Mouse (Mus musculus) liver, embryonic 12.5 days (tissue): ENCODE data around the gene Mid1. TPM values are rescaled to one million over a fixed set of nuclear protein-coding genes. Genes with fewer than 3 reads are reported as not detected.
"Not testable (repeated sequence)": the region's sequence is repeated elsewhere in the genome, so short reads cannot be mapped to it uniquely, and the experiment has no call there.

Experiments used
- ATAC-seq: fragments of 200-750 bp; cut with Nextera tagmentation; 2 replicates; pipeline ENCODE4 v1.8.0; 2017; ENCODE audit warnings: moderate number of reproducible peaks, mild to moderate bottlenecking, moderate library complexity
- H3K27ac ChIP-seq: fragments of 300-500 bp; sonication (generic); 2 replicates; pipeline ENCODE4 v1.5.1; 2016; ENCODE audit warnings: mild to moderate bottlenecking
- H3K27me3 ChIP-seq: fragments of 300-500 bp; sonication (generic); replicated peaks from 2 replicates; pipeline ENCODE4 v1.6.1; 2016; ENCODE audit warnings: mild to moderate bottlenecking, moderate library complexity
- H3K36me3 ChIP-seq: fragments of 300-500 bp; sonication (generic); 2 replicates; pipeline ENCODE4 v1.6.1; 2016; ENCODE audit warnings: mild to moderate bottlenecking, moderate library complexity
- H3K4me1 ChIP-seq: fragments of 300-500 bp; sonication (generic); 2 replicates; pipeline ENCODE4 v1.6.1; 2016
- H3K4me2 ChIP-seq: fragments of 300-500 bp; sonication (generic); 2 replicates; pipeline ENCODE4 v1.6.1; 2016; ENCODE audit warnings: mild to moderate bottlenecking, moderate library complexity
- H3K4me3 ChIP-seq: fragments of 300-500 bp; sonication (generic); 2 replicates; pipeline ENCODE4 v1.5.1; 2016; ENCODE audit warnings: mild to moderate bottlenecking, moderate library complexity
- H3K9ac ChIP-seq: fragments of 300-500 bp; sonication (generic); 2 replicates; pipeline ENCODE4 v1.6.1; 2016; ENCODE audit warnings: mild to moderate bottlenecking, moderate library complexity
- H3K9me3 ChIP-seq: fragments of 300-500 bp; sonication (generic); replicated peaks from 2 replicates; pipeline ENCODE4 v1.6.1; 2016; ENCODE audit warnings: mild to moderate bottlenecking, moderate library complexity
- WGBS: fragments of 180-500 bp; shearing (Covaris S2); methylation state at CpG from one replicate; pipeline ENCODE4 v1.1.7; 2016; ENCODE audit not compliant: insufficient replicate concordance; 5-methylcytosine and 5-hydroxymethylcytosine counted together
- polyA plus RNA-seq: library from polyadenylated mRNA; unstranded; fragments of >200 nt; fragmentation: Nextera tagmentation; extraction: Ambion mirVana; gene quantifications from 2 replicates; pipeline ENCODE4 v1.2.1, GENCODE M21; 2016

Gene Mid1
- polyA plus RNA-seq, 1 experiment from 2014 or later, result 3.3 TPM

DNA sequence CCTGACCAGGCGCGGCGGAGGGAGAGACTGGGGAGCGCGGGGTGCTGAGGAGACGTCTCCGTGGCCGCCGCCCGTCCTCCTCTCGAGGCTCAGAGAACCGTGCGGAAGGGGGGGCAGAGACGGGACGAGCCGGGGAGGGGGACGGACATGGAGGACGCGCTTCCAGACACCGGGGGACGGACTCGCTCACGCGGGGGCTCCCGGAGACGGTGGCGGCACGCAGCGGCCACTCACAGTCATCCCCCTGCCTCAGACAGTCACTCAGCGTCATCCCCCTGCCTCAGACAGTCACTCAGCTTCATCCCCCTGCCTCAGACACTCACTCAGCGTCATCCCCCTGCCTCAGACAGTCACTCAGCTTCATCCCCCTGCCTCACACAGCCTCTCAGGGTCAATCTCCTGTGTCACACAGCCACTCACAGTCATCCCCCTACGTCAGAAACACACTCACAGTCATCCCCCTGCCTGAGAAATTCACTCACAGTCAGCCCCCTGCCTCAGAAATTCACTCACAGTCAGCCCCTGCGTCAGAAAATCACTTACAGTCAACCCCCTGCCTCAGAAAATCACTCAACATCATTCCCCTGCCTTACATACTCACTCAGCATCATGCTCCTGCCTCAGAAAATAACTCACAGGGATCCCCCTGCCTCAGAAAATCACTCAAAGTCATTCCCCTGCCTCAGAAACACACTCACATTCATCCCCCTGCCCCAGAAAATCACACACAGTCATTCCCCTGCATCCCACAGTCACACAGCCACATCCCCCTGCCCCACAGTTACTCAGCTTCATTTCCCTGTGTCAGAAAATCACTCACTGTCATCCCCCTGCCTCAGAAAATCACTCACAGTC, 309.2 kb downstream of the Mid1 start:
- H3K9ac ChIP-seq, H3K27ac ChIP-seq, H3K27me3 ChIP-seq, ATAC-seq, H3K4me2 ChIP-seq, H3K4me3 ChIP-seq, H3K4me1 ChIP-seq: not testable (repeated sequence)
- H3K9me3 ChIP-seq, result peaks cover 15% of the 10 kb centered on the region
- peaks cover 15% of the 10 kb centered on the region for H3K36me3 ChIP-seq
- whole genome bisulfite sequencing, result 32% methylated on average over 3 of the region's 33 CpGs

DNA sequence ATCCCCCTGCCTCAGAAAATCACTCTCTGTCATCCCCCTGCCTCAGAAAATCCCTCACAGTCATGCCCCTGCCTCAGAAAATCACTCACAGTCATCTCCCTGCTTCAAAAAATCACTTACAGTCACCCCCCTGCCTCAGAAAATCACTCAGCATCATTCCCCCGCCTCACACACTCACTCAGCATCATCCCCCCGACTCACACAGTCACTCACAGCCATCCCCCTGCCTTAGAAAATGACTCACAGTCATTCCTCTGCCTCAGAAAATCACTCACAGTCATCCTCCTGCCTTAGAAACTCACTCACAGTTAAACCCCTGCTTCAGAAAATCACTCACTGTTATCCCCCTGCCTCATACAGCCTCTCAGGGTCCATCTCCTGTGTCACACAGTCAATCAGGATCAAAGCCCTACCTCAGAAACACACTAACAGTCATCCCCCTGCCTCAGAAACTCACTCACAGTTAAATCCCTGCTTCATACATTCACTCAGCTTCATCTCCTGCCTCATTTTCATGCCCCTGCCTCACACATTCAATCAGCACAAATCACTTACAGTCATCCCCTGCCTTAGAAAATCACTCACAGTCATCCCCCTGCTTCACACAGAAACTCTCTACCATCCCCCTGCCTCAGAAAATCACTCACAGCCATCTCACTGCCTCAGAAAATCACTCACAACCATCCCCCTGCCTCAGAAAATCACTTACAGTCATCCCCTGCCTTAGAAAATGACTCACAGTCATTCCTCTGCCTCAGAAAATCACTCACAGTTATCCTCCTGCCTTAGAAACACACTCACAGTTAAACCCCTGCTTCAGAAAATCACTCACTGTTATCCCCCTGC, 310.1 kb downstream of the Mid1 start:
- not testable (repeated sequence) for ATAC-seq, H3K4me1 ChIP-seq, H3K9me3 ChIP-seq, H3K4me2 ChIP-seq, H3K36me3 ChIP-seq, H3K9ac ChIP-seq, H3K27me3 ChIP-seq, H3K27ac ChIP-seq, H3K4me3 ChIP-seq
- WGBS, result 13% methylated on average over 2 of the region's 2 CpGs

DNA sequence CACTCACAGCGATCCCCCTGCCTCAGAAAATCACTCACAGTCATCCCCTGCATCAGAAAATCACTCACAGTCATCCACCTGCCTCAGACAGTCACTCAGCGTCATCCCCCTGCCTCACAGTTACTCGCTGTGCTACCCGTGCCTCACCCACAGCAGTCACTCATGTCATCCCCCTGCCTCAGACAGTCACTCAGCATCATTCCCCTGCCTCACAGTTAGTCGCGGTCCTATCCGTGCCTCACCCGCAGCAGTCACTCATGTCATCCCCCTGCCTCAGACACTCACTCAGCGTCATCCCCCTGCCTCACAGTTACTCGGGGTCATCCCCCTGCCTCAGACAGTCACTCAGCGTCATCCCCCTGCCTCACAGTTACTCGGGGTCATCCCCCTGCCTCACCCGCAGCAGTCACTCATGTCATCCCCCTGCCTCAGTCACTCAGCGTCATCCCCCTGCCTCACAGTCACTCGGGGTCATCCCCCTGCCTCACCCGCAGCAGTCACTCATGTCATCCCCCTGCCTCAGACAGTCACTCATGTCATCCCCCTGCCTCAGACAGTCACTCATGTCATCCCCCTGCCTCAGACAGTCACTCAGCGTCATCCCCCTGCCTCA, 311.0 kb downstream of the Mid1 start:
- not testable (repeated sequence) for H3K36me3 ChIP-seq, H3K9me3 ChIP-seq, H3K9ac ChIP-seq, H3K27ac ChIP-seq, H3K4me3 ChIP-seq, H3K27me3 ChIP-seq, H3K4me2 ChIP-seq, H3K4me1 ChIP-seq, ATAC-seq
- WGBS, result no CpG with 5 or more reads among the region's 17 CpGs

DNA sequence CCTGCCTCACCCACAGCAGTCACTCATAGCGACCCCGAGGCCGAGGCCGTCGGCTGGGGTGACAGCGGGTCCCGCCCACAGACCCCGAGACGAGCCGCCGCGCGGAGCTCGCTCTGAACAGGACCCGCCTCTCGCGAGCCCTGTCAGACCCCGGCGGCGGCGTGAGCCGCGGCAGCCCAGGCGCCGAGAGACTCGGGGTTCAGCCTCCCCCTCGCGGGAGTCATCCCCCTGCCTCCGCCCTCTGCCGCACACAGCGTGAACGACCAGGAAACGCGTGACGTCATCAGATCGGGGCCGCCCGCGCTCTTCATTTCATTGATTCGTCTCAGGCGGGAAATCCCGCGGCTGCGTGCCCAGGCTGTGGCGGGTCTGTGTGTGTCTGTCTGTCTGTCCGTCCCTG, 311.9 kb downstream of the Mid1 start:
- H3K4me2 ChIP-seq, H3K9me3 ChIP-seq, ATAC-seq, H3K9ac ChIP-seq, H3K4me3 ChIP-seq, H3K36me3 ChIP-seq, H3K4me1 ChIP-seq, H3K27ac ChIP-seq, H3K27me3 ChIP-seq: not testable (repeated sequence)
- WGBS, result no CpG with 5 or more reads among the region's 46 CpGs

DNA sequence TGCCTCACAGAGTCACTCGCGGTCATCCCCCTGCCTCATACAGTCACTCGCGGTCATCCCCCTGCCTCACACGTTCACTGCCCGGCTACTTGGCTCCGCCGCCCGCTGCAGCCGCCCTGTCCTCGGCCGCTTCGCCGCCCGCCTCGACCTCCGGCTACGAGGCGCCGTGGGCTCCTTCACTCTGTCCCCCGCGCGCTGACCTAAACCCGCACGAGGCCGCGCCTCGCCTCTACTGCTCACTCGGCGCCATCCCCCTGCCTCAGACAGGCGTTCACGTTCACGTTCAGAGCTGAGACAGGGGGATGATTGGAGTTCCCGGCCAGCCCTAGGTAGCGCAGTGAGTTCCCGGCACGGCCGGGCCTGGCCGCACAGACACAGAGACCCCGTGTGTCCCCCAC, 312.5 kb downstream of the Mid1 start:
- not testable (repeated sequence) for H3K4me1 ChIP-seq, H3K36me3 ChIP-seq, H3K27me3 ChIP-seq, H3K9me3 ChIP-seq, H3K9ac ChIP-seq, H3K27ac ChIP-seq
- H3K4me3 ChIP-seq, result peak overlapping the region; percentile 31; the same call in 1 of the 2 replicates
- H3K4me2 ChIP-seq, result peak overlapping the region; percentile 67
- peak; percentile 5; the same call in 1 of the 2 replicates for ATAC-seq
- 17% methylated on average over 2 of the region's 40 CpGs for WGBS

DNA sequence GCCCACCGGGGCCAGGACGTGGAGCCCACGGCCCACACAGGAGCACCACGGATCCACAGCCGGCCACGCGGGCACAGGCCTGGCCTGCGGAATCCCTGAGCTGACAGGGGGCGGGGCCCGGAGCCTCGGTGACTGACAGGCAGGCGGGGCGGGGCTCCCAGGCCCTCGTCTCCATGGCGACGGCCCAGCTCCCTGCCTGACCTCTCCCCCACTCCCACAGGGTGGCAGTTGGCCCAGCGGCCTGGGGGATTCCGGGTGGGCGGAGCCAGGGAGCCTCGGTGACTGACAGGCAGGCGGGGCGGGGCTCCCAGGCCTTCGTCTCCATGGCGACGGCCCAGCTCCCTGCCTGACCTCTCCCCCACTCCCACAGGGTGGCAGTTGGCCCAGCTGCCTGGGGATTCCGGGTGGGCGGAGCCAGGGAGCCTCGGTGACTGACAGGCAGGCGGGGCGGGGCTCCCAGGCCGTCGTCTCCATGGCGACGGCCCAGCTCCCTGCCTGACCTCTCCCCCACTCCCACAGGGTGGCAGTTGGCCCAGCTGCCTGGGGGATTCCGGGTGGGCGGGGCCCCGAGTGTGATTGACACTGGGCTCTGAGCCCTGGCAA, 313.0 kb downstream of the Mid1 start:
- H3K36me3 ChIP-seq, H3K4me1 ChIP-seq, H3K9me3 ChIP-seq, H3K9ac ChIP-seq, H3K27me3 ChIP-seq, H3K27ac ChIP-seq: not testable (repeated sequence)
- WGBS, result 22% methylated on average over 7 of the region's 37 CpGs
- Histone ChIP-seq H3K4me3 (peak overlapping the region; percentile 31; the same call in 1 of the 2 replicates), H3K4me2 (peak overlapping the region; percentile 67)
- peak; percentile 89 for ATAC-seq

DNA sequence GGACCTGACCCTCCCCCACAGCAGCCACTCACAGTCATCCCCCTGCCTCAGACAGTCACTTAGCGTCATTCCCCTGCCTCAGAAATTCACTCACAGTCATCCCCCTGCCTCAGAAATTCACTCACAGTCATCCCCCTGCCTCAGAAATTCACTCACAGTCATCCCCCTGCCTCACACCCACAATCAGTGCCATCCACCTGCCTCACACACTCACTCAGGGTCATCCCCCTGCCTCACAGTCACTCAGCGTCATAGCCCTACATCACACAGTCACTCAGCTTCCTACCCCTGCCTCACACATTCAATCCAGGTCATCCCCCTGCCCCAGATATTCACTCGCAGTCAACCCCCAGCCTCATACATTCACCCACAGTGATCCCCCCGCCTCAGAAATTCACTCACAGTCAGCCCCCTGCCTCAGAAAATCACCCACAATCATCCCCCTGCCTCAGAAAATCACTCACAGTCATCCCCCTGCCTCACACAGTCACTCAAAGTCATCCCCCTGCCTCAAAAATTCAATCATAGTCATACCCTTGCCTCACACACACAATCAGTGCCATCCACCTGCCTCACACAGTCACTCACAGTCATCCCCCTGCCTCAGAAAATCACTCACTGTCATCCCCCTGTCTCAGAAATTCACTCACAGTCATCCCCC, 313.7 kb downstream of the Mid1 start:
- not testable (repeated sequence) for H3K9me3 ChIP-seq, H3K9ac ChIP-seq, H3K4me1 ChIP-seq, H3K36me3 ChIP-seq, ATAC-seq, H3K4me3 ChIP-seq, H3K27me3 ChIP-seq, H3K4me2 ChIP-seq, H3K27ac ChIP-seq
- 16% methylated on average over 2 of the region's 4 CpGs for WGBS

DNA sequence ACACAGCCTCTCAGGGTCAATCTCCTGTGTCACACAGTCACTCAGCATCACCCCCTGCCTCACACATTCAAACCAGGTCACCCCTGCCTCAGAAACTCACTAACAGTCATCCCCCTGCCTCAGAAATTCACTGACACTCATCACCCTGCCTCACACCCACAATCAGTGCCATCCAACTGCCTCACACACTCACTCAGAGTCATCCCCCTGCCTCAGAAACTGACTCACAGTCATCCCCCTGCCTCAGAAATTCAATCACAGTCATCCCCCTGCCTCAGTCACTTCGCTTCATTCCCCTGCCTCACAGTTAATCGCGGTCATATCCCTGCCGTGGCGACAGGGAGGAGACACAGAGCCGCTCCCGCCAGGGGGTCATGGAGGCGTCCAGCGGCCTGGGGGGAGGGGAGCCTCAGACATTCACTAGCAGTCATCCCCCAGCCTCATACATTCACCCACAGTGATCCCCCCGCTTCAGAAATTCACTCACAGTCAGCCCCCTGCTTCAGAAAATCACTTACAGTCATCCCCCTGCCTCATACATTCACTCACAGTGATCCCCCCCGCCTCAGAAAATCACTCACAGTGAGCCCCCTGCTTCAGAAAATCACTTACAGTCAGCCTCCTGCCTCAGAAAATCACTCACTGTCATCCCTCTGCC, 314.4 kb downstream of the Mid1 start:
- not testable (repeated sequence) for H3K36me3 ChIP-seq, H3K9me3 ChIP-seq, H3K27me3 ChIP-seq, H3K27ac ChIP-seq, H3K9ac ChIP-seq, H3K4me2 ChIP-seq, H3K4me3 ChIP-seq, H3K4me1 ChIP-seq, ATAC-seq
- 32% methylated on average over 6 of the region's 11 CpGs for WGBS

DNA sequence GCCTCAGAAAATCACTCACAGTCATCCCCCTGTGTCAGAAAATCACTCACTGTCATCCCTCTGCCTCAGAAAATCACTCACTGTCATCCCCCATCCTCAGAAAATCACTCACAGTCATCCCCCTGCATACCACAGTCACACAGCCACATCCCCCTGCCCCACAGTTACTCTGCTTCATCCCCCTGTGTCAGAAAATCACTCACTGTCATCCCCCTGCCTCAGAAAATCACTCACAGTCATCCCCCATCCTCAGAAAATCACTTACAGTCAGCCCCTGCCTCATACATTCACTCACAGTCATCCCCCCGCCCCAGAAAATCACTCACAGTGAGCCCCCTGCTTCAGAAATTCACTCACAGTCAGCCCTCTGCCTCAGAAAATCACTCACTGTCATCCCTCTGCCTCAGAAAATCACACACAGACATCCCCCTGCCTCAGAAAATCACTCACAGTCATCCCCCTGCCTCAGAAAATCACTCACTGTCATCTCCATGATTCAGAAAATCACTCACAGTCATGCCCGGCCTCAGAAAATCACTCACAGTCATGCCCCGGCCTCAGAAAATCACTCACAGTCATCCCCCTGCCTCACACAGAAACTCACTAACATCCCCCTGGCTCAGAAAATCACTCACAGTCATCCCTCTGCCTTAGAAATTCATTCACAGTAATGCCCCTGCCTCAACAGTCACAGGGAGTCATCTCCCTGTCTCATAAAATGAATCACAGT, 315.1 kb downstream of the Mid1 start:
- H3K4me1 ChIP-seq, ATAC-seq, H3K27ac ChIP-seq, H3K9ac ChIP-seq, H3K9me3 ChIP-seq, H3K4me3 ChIP-seq, H3K27me3 ChIP-seq, H3K36me3 ChIP-seq, H3K4me2 ChIP-seq: not testable (repeated sequence)
- WGBS, result 0% methylated on average over 2 of the region's 3 CpGs

DNA sequence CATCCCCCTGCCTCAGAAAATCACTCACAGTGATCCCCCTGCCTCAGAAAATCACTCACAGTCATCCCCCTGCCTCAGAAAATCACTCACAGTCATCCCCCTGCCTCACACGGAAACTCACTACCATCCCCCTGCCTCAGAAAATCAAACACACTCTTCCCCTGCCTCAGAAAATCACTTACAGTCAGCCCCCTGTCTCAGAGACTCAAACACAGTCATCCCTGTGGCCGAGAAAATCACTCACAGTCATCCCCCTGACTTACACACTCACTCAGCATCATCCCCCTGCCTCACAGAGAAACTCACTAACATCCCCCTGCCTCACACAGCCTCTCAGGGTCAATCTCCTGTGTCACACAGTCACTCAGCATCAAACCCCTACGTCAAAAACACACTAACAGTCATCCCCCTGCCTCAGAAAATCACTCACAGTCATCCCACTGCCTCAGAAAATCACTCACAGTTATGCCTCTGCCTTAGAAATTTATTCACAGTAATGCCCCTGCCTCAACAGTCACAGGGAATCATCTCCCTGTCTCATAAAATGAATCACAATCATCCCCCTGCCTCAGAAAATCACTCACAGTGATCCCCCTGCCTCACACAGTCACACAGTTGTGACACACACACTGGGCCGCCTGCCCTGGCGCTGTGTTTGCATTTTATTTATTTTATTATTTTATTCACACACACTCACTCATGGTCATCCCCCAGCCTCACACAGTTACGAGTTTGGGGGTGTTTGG, 315.8 kb downstream of the Mid1 start:
- H3K9me3 ChIP-seq, H3K4me3 ChIP-seq, H3K27me3 ChIP-seq, H3K4me2 ChIP-seq, ATAC-seq, H3K36me3 ChIP-seq, H3K4me1 ChIP-seq, H3K9ac ChIP-seq, H3K27ac ChIP-seq: not testable (repeated sequence)
- 41% methylated on average over 6 of the region's 6 CpGs for WGBS
